Mouse (Mus musculus) cerebellum, adult 2 months (tissue): ENCODE results near the gene Plppr3.

ENCODE experiments used
- CTCF ChIP-seq: fragments of 200-500 bp; IDR thresholded peaks from 2 replicates; pipeline ENCODE4 v1.5.1; 2011; ENCODE audit warnings: low read depth, mild to moderate bottlenecking, control low read depth, low read length, moderate library complexity, borderline replicate concordance; ENCODE audit not compliant: insufficient read depth
- POLR2A ChIP-seq: fragments of 200-500 bp; IDR thresholded peaks from 2 replicates; pipeline ENCODE4 v1.6.1; 2011; ENCODE audit warnings: low read length, control low read depth, borderline replicate concordance; ENCODE audit not compliant: insufficient read depth

- no peak for TF ChIP-seq CTCF
- no peak for TF ChIP-seq POLR2A
Measured at GRCm38 (mm10) chr10:79886054-79886453, 11.6 kb upstream of the Plppr3 start, which contains the start of gene Elane.
